Mouse (Mus musculus): ENCODE data around the gene Krt5. TPM values are rescaled to one million over a fixed set of nuclear protein-coding genes. Genes with fewer than 3 reads are reported as not detected.

Gene Krt5
- total RNA-seq, 2 experiments from 2014 or later = not detected

Small RNA genes lying within 50 kb of the gene (microRNA-seq; reads per million reads assigned to microRNA genes)
- gene Gm44323 = 0 reads per million in 2 experiments
- 0 reads per million in 2 experiments for gene Gm44342
- 0 reads per million in 2 experiments for gene Gm44383

Other genes with a start within 250 kb of the Krt5 start
- not detected for gene Krt81, start 249.1 kb downstream of the Krt5 start, total RNA-seq (2021)
- gene Krt86, start 239.4 kb downstream of the Krt5 start, total RNA-seq (2021) = not detected
- gene Krt83, start 221.4 kb downstream of the Krt5 start, total RNA-seq (2021) = not detected
- gene Gm49425, start 195.6 kb downstream of the Krt5 start, total RNA-seq (2021) = not detected
- not detected for gene Krt84, start 180.1 kb downstream of the Krt5 start, total RNA-seq (2021)
- gene Krt82, start 162.2 kb downstream of the Krt5 start, total RNA-seq (2021) = not detected
- under 1 TPM in 1 of 2 experiments, not detected in 1; 0.10 TPM for gene Krt90, start 149.9 kb downstream of the Krt5 start, total RNA-seq (2021)
- gene Krt75, start 139.0 kb downstream of the Krt5 start, total RNA-seq (2021) = not detected
- gene Gm5414, start 84.7 kb downstream of the Krt5 start, total RNA-seq (2021) = not detected
- gene Gm5478, start 65.5 kb downstream of the Krt5 start, total RNA-seq (2021) = not detected
- gene Krt6b, start 32.6 kb downstream of the Krt5 start, total RNA-seq (2021) = under 1 TPM; 0.33 to 0.34 TPM
- gene Krt6a, start 18.6 kb downstream of the Krt5 start, total RNA-seq (2021) = not detected
- gene Krt71, start 30.2 kb upstream of the Krt5 start, total RNA-seq (2021) = not detected
- not detected for gene Krt72, start 73.6 kb upstream of the Krt5 start, total RNA-seq (2021)
- not detected for gene Krt73, start 89.4 kb upstream of the Krt5 start, total RNA-seq (2021)
- gene Krt2, start 105.3 kb upstream of the Krt5 start, total RNA-seq (2021) = not detected
- gene Krt1, start 137.9 kb upstream of the Krt5 start, total RNA-seq (2021) = not detected
- gene Krt77, start 156.8 kb upstream of the Krt5 start, total RNA-seq (2021) = not detected
- gene Krt76, start 180.0 kb upstream of the Krt5 start, total RNA-seq (2021) = not detected
- gene Krt4, start 211.8 kb upstream of the Krt5 start, total RNA-seq (2021) = not detected
- gene Krt79, start 227.4 kb upstream of the Krt5 start, total RNA-seq (2021) = under 1 TPM; 0.25 to 0.45 TPM
- gene Krt78, start 241.4 kb upstream of the Krt5 start, total RNA-seq (2021) = under 1 TPM in 1 of 2 experiments, not detected in 1; 0.07 TPM

All from heart, postnatal 4 days (tissue).